Mouse (Mus musculus): ENCODE measurements around the gene Gm7102.
"Not testable (repeated sequence)": the region's sequence is repeated elsewhere in the genome, so short reads cannot be mapped to it uniquely, and the experiment has no call there.

The Gm7102 gene

GRCm38 (mm10) chr19:61175756-61176324 is at the start of gene Gm7102:
TSS of gene Gm7102 (minus strand) at chr19:61176309.
- H3K36me3 ChIP-seq (ENCODE audit: insufficient read depth, low read length): no peaks in the 10 kb centered on the region
- no peaks in the 10 kb centered on the region for H3K27me3 ChIP-seq (ENCODE audit: insufficient read depth, low read length)
- H3K9me3 ChIP-seq (ENCODE audit: low read length): no peaks in the 10 kb centered on the region
- TF ChIP-seq CTCF (conservative IDR thresholded peaks at IDR 0.05; ENCODE audit: low read length) (no peak), POU5F1 (IDR thresholded peaks at IDR 0.05; ENCODE audit: borderline replicate concordance, low read length) (no peak), NANOG (IDR thresholded peaks at IDR 0.05; ENCODE audit: borderline replicate concordance, low read length) (no peak)
- H3K4me3 ChIP-seq (replicated peaks; ENCODE audit: low read length): peak within 1 kb of the TSS; percentile 56
- H3K4me1 ChIP-seq (replicated peaks; ENCODE audit: low read depth, low read length): no peaks in the 10 kb centered on the region

- H3K9me3 ChIP-seq (ENCODE audit: low read length): peaks cover 14% of the 10 kb centered on the region
- no peak for TF ChIP-seq CTCF (conservative IDR thresholded peaks at IDR 0.05; ENCODE audit: low read length)
- TF ChIP-seq NANOG (IDR thresholded peaks at IDR 0.05; ENCODE audit: borderline replicate concordance, low read length): no peak
- no peak for TF ChIP-seq POU5F1 (IDR thresholded peaks at IDR 0.05; ENCODE audit: borderline replicate concordance, low read length)
- peak overlapping the region; percentile 78 for H3K4me3 ChIP-seq (replicated peaks; ENCODE audit: low read length)
- H3K27me3 ChIP-seq (ENCODE audit: insufficient read depth, low read length): no peaks in the 10 kb centered on the region
- H3K4me1 ChIP-seq (replicated peaks; ENCODE audit: low read depth, low read length): 0 out of 2 replicates have a peak, but pooled peaks cover 2% of the 10 kb centered on the region
- H3K36me3 ChIP-seq (ENCODE audit: insufficient read depth, low read length): no peaks in the 10 kb centered on the region
These were observed 48.8 kb upstream of the Gm7102 start for GRCm38 (mm10) chr19:61224678-61225525.

DNA sequence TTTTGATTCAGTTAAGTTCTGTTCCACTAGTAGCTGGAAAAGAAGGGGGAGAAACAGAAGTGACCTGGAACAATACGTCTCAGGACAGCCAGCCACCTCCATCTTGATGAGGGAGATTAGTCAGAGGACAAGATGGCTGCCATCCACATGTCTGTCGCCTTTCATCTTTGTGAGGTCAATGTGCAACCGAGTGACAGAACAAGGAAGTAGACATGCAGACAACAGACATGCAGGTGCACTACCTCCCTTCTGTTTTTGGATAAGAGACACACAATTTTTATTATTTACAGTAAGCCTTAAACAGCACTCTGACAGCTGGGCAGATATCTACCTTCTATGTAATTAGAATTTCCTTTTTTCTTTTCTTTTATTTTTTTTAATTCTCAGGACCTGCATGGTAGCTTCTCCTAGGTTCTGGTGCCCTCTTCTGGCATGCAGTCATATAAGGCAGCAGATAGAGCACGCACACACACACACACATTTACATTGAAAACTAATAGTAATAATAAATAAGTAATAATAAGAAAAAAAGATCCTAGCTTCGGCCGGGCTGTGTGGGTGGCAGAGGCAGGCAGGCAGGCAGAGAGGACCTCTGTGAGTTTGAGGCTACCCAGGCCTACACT is 47.7 kb upstream of the Gm7102 start:
- H3K27me3 ChIP-seq (ENCODE audit: insufficient read depth, low read length): no peaks in the 10 kb centered on the region
- H3K4me3 ChIP-seq (replicated peaks; ENCODE audit: low read length): no peak overlapping the region
- H3K36me3 ChIP-seq (ENCODE audit: insufficient read depth, low read length): no peaks in the 10 kb centered on the region
- no peak for TF ChIP-seq NANOG (IDR thresholded peaks at IDR 0.05; ENCODE audit: borderline replicate concordance, low read length)
- no peak for TF ChIP-seq CTCF (conservative IDR thresholded peaks at IDR 0.05; ENCODE audit: low read length)
- no peak for TF ChIP-seq POU5F1 (IDR thresholded peaks at IDR 0.05; ENCODE audit: borderline replicate concordance, low read length)
- H3K9me3 ChIP-seq (ENCODE audit: low read length): peaks cover 14% of the 10 kb centered on the region
- H3K4me1 ChIP-seq (replicated peaks; ENCODE audit: low read depth, low read length): 0 out of 2 replicates have a peak, but pooled peaks cover 2% of the 10 kb centered on the region

DNA sequence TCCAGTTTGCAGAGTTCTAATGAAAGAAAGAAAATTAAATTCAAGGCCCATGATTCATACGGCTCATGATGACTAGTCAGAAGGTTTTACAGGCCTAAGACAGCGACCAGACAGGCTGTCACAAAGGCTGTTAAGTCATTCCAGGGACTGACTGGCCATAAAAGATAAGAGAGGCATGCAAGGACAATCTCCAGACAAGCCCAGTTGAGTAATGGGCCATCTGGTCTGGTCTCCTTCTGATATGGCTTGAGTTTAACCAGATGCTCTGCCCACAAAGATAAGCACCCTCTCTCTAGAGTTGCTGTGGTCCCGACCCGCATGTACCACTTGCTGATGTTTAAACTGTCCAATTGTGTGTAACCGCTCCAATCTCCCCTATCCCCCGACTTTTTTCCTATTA is 31.4 kb upstream of the Gm7102 start:
- H3K27me3 ChIP-seq (ENCODE audit: insufficient read depth, low read length); H3K4me3 ChIP-seq (replicated peaks; ENCODE audit: low read length); H3K36me3 ChIP-seq (ENCODE audit: insufficient read depth, low read length); H3K4me1 ChIP-seq (replicated peaks; ENCODE audit: low read depth, low read length): not testable (repeated sequence)
- H3K9me3 ChIP-seq (ENCODE audit: low read length): peaks cover 16% of the 10 kb centered on the region

- H3K27me3 ChIP-seq (ENCODE audit: insufficient read depth, low read length): no peaks in the 10 kb centered on the region
- no peaks in the 10 kb centered on the region for H3K9me3 ChIP-seq (ENCODE audit: low read length)
- 0 out of 2 replicates have a peak, but pooled peaks cover 3% of the 10 kb centered on the region for H3K4me1 ChIP-seq (replicated peaks; ENCODE audit: low read depth, low read length)
- H3K4me3 ChIP-seq (replicated peaks; ENCODE audit: low read length): no peak overlapping the region
- H3K36me3 ChIP-seq (ENCODE audit: insufficient read depth, low read length): no peaks in the 10 kb centered on the region
- TF ChIP-seq CTCF (conservative IDR thresholded peaks at IDR 0.05; ENCODE audit: low read length) (no peak), NANOG (IDR thresholded peaks at IDR 0.05; ENCODE audit: borderline replicate concordance, low read length) (no peak), POU5F1 (IDR thresholded peaks at IDR 0.05; ENCODE audit: borderline replicate concordance, low read length) (no peak)
These were observed 23.7 kb upstream of the Gm7102 start for GRCm38 (mm10) chr19:61199836-61200235.

DNA sequence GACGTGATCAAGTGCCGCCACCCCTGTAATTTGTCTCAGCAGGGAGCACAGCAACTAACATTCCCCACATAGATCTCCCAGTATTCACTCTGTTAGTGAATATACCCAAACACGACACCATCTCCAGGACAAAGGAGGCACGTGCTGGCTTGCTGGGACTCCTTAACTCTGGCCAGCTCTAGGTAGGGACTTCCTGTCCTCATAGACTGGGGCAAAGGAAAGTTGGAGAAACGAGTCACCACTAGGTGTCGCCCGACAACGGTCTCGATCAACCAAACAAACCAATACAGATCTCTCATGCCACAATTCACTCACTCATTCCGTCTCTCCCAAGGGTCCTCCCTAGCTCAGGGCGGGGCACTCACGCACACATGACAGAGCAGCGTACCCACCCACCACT is 23.2 kb upstream of the Gm7102 start:
- Histone ChIP-seq H3K27me3 (ENCODE audit: insufficient read depth, low read length) (no peaks in the 10 kb centered on the region), H3K9me3 (ENCODE audit: low read length) (no peaks in the 10 kb centered on the region), H3K4me1 (replicated peaks; ENCODE audit: low read depth, low read length) (0 out of 2 replicates have a peak, but pooled peaks cover 3% of the 10 kb centered on the region), H3K4me3 (replicated peaks; ENCODE audit: low read length) (no peak overlapping the region), H3K36me3 (ENCODE audit: insufficient read depth, low read length) (no peaks in the 10 kb centered on the region)
- TF ChIP-seq CTCF (conservative IDR thresholded peaks at IDR 0.05; ENCODE audit: low read length) (0 out of 2 replicates have a peak, but pooled peaks have one; percentile 40), NANOG (IDR thresholded peaks at IDR 0.05; ENCODE audit: borderline replicate concordance, low read length) (no peak)

GRCm38 (mm10) chr19:61183590-61183989 is 7.5 kb upstream of the Gm7102 start, which contains the start of gene Gm6020:
TSS of gene Gm6020 (plus strand) at chr19:61183890.
- not testable (repeated sequence) for H3K27me3 ChIP-seq (ENCODE audit: insufficient read depth, low read length); H3K9me3 ChIP-seq (ENCODE audit: low read length)

GRCm38 (mm10) chr19:61151701-61152420 is 24.2 kb downstream of the Gm7102 start:
- H3K9me3 ChIP-seq (ENCODE audit: low read length): peaks cover 12% of the 10 kb centered on the region
- TF ChIP-seq POU5F1 (IDR thresholded peaks at IDR 0.05; ENCODE audit: borderline replicate concordance, low read length) (no peak), NANOG (IDR thresholded peaks at IDR 0.05; ENCODE audit: borderline replicate concordance, low read length) (no peak), CTCF (conservative IDR thresholded peaks at IDR 0.05; ENCODE audit: low read length) (no peak)
- H3K4me1 ChIP-seq (replicated peaks; ENCODE audit: low read depth, low read length): no peaks in the 10 kb centered on the region
- H3K27me3 ChIP-seq (ENCODE audit: insufficient read depth, low read length): 0 out of 2 replicates have a peak, but pooled peaks cover 2% of the 10 kb centered on the region
- H3K36me3 ChIP-seq (ENCODE audit: insufficient read depth, low read length): no peaks in the 10 kb centered on the region
- H3K4me3 ChIP-seq (replicated peaks; ENCODE audit: low read length): peak overlapping the region; percentile 61

More at GRCm38 (mm10) chr19:61183590-61183989, 7.5 kb upstream of the Gm7102 start, which contains the start of gene Gm6020:
- H3K4me3 ChIP-seq (replicated peaks; ENCODE audit: low read length); H3K4me1 ChIP-seq (replicated peaks; ENCODE audit: low read depth, low read length); H3K36me3 ChIP-seq (ENCODE audit: insufficient read depth, low read length): not testable (repeated sequence)
